Mouse (Mus musculus) heart, postnatal 25 days (tissue): ENCODE results near the gene Gpr107. TPM values are rescaled to one million over a fixed set of nuclear protein-coding genes. Genes with fewer than 3 reads are reported as not detected.
"Not testable (repeated sequence)": the region's sequence is repeated elsewhere in the genome, so short reads cannot be mapped to it uniquely, and the experiment has no call there.

Experiments
- DNase-seq: peaks from one replicate; pipeline ENCODE4 v3.0.0; 2022; ENCODE audit warnings: low spot score
- intact Hi-C: fragments of 180-260 bp; cut with DNase I; formaldehyde crosslinking; loops from one replicate; pipeline ENCODE4 v1.15.1; 2025
- total RNA-seq, 2 experiments: library from RNA; stranded (reverse); gene quantifications; 2 replicates each; pipeline ENCODE4 v1.2.3; 2021

Gpr107 gene
- total RNA-seq, 2 experiments from 2014 or later, result 33.1 to 35.1 TPM

- DNase-seq, result no peak
- intact Hi-C loops, result no loop called here
These were observed 8.1 kb upstream of the Gpr107 start for GRCm38 (mm10) chr2:31143768-31144695.

DNA sequence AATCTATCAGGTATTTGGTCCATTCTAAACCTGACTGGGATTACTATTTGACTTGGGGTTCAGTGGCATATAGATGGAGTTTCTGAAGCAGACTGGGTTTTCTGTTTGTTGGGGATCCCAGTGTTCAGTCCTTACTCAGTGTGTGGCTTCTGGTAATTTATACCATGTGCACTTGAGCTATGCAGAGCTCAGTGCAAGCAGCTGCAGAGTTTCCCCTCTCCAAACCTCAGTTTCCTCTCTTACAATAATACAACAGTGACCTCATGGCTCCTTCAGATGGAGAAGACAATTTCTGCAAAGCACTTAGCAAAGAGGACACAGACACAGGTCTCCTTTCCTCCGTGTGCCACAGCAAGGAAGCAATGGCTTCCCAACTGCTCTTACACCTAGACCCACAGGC lies 7.2 kb upstream of the Gpr107 start:
- DNase-seq, result no peak
- intact Hi-C loops, result no loop called here

GRCm38 (mm10) chr2:31147054-31147453 lies 5.1 kb upstream of the Gpr107 start:
- intact Hi-C loops, result no loop called here
- DNase-seq, result no peak

DNA sequence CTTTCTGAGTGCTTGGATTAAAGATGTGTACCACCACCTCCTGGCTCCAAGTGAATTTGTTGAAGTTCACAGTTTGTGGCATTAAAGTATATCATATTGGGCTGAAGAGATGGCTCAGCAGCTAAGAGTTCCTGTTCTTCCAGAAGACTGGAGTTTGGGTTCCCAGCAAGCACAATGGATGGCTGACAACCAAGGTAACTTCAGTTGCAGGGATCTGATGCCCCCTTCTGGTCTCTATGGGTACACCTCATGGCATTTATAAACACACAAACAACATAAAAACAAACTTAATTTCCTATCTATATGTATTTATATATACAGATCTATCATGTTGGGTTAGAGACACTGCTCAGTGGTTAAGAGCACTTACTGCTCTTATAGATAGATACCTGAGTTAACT lies 1.4 kb upstream of the Gpr107 start:
- DNase-seq, result no peak
- intact Hi-C loops, result loop anchor here (1.0 kb wide), 1 partner anchor 125 kb away; no protein-coding TSS in a partner anchor

GRCm38 (mm10) chr2:31156846-31157245 lies 4.7 kb downstream of the Gpr107 start:
- intact Hi-C loops, result no loop called here
- DNase-seq, result no peak

- intact Hi-C loops, result no loop called here
- DNase-seq, result no peak
These were observed 8.2 kb downstream of the Gpr107 start for GRCm38 (mm10) chr2:31160147-31160920.

GRCm38 (mm10) chr2:31161620-31162019 lies 9.5 kb downstream of the Gpr107 start:
- DNase-seq, result no peak
- intact Hi-C loops, result no loop called here

- DNase-seq, result no peak
- intact Hi-C loops, result no loop called here
These were observed 11.4 kb downstream of the Gpr107 start for GRCm38 (mm10) chr2:31163361-31164118.

GRCm38 (mm10) chr2:31164841-31165455 lies 12.8 kb downstream of the Gpr107 start:
- intact Hi-C loops, result no loop called here
- peak; percentile 12 for DNase-seq

GRCm38 (mm10) chr2:31165529-31165928 lies 13.4 kb downstream of the Gpr107 start:
- intact Hi-C loops, result no loop called here
- no peak for DNase-seq

DNA sequence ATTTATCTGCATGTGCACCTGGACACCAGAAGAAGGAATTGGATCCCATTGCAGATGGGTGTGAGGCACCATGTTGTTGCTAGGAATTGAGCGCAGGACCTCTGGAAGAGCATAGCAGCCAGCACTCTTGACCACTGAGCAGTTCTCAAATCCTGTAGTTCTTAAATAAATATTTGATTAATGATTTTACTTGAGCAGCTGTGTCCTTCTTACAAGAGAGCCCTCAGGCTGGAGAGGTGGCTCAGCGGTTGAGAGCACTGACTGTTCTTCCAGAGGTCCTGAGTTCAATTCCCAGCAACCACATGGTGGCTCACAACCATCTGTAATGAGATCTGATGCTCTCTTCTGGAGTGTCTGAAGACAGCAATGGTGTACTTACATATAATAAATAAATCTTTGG lies 15.5 kb downstream of the Gpr107 start:
- intact Hi-C loops, DNase-seq: not testable (repeated sequence)

GRCm38 (mm10) chr2:31169001-31169400 lies 16.9 kb downstream of the Gpr107 start:
- intact Hi-C loops, result no loop called here

DNA sequence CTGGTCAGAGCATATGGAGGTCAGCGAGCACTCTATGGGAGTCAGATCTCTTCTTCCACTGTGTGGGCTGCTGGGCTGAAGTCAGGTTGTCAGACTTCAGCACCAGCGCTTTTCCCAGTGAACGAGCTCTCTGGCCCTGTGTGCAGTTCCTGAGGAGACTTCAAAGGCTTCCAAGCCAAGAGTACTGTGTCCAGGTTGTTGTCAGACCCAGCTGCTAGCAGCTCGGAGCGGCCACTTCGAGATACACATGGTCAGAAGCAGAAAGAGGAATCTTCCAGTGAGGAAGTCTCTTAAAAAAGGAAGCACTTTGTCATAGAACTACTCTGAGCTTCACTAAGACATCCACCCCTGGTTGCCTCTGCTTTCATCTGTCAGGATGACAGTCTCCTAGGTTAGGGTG lies 18.0 kb downstream of the Gpr107 start:
- DNase-seq, result no peak
- intact Hi-C loops, result no loop called here

More at GRCm38 (mm10) chr2:31169001-31169400, 16.9 kb downstream of the Gpr107 start:
- peak; percentile 51 for DNase-seq

GRCm38 (mm10) chr2:31172001-31172400 lies 19.9 kb downstream of the Gpr107 start:
- intact Hi-C loops, result no loop called here
- peak; percentile 16 for DNase-seq

GRCm38 (mm10) chr2:31172536-31172935 lies 20.4 kb downstream of the Gpr107 start:
- DNase-seq, result no peak
- intact Hi-C loops, result no loop called here

DNA sequence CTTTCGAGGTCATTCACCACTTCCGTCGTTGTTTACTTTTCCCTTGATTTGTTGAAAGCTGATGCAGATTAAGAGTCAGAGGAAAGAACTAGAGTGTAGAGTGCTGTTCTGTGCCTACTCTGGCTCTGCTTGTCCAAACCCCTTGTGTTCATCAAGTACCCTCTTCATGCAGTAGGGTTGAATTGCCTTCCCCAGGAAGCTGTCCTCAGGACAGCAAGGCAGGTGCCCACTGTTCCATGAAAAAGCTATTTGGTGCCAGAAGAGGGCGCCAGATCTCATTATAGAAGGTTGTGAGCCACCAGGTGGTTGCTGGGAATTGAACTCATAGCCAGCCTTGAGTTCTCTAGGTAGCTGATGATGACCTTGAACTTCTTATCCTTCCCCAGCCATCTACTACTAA lies 21.2 kb downstream of the Gpr107 start:
- DNase-seq, result no peak
- intact Hi-C loops, result no loop called here

- intact Hi-C loops, DNase-seq: not testable (repeated sequence)
These were observed 26.5 kb downstream of the Gpr107 start for GRCm38 (mm10) chr2:31178593-31178992.

- DNase-seq, result no peak
- intact Hi-C loops, result no loop called here
These were observed 27.4 kb downstream of the Gpr107 start for GRCm38 (mm10) chr2:31179471-31179870.

DNA sequence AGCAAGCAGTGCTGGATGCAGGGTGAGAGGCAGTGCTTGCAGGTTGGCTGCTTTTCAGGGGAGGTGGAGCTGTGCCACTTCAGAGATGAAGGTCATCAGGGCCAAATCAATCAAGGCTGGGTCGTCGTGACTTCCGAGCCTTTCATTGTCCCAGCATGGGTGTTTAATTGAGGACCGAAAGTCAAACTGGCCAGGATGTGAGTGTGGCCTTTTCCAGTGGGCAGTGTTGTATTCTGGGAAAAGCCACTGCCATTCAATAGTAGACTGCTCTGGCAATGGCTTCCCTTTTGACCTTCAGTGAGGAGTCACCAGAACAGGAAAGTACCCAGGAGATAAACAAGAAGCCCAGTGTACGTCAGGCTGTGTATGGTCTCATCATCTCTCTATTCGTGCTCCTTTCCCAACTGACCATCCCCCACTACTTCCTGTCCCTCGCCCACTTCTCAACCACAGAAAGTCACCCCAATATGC lies 28.0 kb downstream of the Gpr107 start:
- no peak for DNase-seq
- intact Hi-C loops, result loop anchor here (5.0 kb wide), 1 partner anchor 153 kb away; no protein-coding TSS in a partner anchor
